Mouse (Mus musculus): ENCODE measurements around the gene Ift57. TPM values are rescaled to one million over a fixed set of nuclear protein-coding genes. Genes with fewer than 3 reads are reported as not detected.

Gene Ift57
- total RNA-seq (2021): 10 to 100 TPM; 53.4 to 54.0 TPM
- long read RNA-seq, experiment 1, transcript Ift57-201 (11 exons, 2,601 nt): major isoform, 75 of 90 reads
- long read RNA-seq, experiment 1, partial matches to known transcripts: 7 of 90 reads
- long read RNA-seq, experiment 1, other reads (novel, unspliced or antisense): 7 of 90 reads
- long read RNA-seq, experiment 2, transcript Ift57-201 (11 exons, 2,601 nt): major isoform, 49 of 58 reads
- long read RNA-seq, experiment 2, partial matches to known transcripts: 4 of 58 reads
- long read RNA-seq, experiment 2, other reads (novel, unspliced or antisense): 5 of 58 reads

DNA sequence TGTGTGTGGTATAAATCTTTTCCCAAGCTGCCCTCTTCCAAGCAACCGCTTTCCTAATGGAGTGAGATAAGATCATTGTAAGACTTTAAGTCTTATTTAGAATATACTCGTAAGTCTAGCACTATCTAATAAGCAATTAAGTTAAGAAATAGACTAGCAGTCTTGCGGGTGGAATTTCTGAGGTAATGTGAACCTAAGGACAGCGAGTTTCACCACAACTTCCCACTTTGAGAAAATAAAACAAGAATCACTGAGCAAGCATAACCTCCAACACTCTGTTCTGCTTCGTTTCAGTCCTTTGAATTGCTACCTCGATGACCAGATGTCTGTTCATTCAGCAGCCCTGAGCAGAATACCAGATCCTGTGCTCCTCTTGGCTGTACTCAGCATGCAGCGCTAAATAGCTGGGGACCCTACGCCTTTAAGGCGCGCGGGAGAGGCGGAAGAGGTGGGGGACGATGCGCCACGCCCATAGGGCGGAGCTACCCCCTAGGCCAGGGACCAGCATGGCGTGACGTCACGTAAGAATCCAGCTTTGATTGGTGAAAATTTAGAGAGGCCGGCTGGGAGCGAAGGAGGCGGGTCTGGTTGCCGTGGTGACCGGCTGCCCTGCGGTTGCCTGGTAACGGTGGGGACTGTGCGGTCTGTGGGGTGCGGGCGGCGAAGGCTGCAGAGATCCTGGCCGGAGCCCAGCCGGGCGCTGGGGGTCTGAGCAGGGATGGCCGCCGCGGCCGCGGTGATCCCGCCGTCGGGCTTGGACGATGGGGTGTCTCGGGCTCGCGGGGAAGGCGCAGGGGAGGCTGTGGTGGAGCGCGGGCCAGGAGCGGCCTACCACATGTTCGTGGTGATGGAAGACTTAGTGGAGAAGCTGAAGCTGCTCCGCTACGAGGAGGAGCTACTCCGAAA, at the start of gene Ift57:
Gene Ift57 (plus strand): TSS at position 614 of the 906 bp plus-strand sequence.
- DNase-seq (ENCODE audit: low spot score in 2 of 2): peak; percentile 99

DNA sequence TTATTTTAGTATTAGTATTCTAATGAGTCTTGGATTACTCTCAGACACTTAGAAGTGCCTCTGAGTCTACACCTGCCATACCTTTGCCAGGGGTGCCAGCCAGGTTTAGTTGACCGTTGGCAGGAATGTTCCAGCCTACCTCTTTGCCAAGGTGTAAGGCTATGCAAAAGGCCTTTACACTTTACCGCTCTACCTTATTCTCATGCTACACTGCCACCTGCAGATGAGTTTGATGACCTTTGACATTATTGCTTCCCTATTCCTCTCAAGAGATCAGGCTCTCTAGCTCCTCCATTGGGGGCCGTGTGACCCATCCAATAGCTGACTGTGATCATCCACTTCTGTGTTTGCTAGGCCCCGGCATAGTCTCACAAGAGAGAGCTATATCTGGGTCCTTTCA, 41.9 kb upstream of the Ift57 start:
- DNase-seq (ENCODE audit: low spot score in 2 of 2): no peak

DNA sequence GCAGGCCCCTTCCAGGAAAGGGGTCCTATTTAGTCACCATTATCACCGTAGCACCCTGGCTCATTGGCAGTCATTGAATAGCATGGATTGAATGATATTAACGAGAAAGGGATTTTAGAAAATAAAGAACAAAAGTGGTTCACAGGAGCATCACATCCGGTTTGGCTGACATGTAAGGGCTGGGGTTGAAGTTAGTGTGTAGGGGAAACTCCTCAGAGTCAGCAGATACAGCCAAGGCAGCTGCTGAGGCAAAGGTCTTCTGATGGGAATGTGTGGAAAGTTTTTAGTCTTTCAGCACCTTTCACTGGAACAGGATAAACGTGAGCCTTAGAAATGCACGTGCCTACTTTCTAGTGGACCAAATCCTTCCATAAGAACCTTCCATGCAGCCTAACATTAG, 41.0 kb upstream of the Ift57 start:
- DNase-seq (ENCODE audit: low spot score in 2 of 2): no peak

DNA sequence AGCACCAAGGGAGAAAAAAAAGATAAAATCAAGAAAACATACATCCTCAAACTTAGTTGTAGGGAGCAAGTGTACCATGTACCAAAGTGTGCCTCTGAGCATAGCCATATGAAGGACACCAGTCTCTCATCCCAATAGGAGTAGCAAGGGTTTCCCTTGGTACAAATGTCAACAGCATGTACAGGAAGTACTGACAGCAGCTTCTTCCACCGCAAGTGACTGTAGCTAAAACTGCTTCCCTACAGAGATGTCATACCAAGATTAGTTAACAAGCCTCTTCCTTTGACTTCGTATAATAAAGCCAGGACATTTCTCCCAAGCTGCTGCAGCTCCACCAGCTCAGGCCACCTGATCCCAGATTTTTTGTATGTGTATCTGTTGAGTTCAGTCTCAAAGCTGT, 39.9 kb upstream of the Ift57 start:
- no peak for DNase-seq (ENCODE audit: low spot score in 2 of 2)

DNA sequence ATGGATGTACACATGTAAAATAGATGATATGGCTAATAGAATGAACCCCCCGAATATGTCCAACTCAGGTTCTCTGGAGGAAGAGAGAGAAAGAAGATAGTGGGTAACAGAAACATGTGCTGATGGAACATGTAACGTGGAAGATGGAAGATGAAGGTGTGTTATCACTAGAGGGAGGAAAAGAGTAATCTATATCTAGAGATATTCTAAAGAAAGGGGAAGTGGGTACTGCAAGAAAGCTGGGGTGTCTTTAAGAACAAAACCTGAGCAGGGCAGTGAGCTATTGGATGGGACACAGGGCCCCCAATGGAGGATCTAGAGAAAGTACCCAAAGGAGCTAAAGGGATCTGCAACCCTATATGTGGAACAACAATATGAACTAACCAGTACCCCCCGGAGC, 38.9 kb upstream of the Ift57 start:
- no peak for DNase-seq (ENCODE audit: low spot score in 2 of 2)

DNA sequence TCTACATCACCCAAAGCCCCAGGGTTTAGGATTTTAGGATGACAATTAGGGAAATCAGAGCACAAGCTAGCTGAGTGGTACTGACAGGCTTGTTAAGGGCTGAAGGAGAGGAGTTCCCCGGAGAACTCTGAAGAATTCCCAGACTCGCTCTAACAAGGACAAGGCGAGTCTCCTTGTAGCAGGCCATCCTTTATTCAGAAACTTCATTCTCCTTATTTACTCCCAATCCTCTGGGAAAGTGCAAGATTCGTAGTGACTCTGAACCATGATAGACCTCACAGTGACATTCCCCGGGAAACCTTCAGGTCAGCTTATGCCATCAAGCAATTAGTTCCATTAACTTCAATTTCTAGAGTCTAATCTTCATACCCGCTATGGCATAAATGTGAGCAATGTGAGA, 36.8 kb upstream of the Ift57 start:
- no peak for DNase-seq (ENCODE audit: low spot score in 2 of 2)

DNA sequence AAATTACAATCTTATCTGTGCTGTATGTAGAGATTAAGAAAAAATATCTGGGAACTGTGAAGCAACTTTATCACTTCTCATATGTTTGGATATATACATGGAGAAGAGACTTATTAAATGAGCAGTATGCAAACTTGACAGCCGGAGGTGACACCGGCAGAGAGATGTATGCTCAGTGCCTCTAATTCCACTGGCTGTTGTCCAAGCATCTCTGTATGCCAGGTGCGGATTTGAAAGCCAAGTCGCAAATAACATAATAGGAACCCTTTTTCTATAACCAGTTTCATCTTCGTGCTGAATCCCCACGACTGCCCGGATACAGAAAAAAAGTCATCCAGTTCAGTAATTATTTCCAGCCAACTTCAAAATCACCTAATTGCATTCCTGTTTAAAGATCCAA, 34.4 kb upstream of the Ift57 start:
- DNase-seq (ENCODE audit: low spot score in 2 of 2): no peak

DNA sequence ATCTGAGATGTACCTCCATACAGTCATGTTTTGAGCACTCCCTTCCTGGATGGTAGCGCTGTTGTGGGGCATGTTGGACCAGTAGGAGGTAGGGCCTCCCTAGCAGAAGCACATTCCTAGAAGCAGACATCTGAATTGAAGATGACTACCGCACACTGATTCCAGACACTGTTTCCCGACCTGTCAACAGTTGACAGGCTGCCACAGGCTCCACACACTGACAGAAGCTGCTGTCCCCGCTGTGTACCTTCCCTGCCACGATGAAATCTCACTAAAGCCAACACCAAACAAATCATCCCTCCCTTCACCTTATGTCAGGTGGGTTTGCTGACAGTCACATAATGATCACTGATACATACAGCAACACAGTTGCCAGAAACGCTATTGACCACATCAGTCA, 19.4 kb upstream of the Ift57 start:
- no peak for DNase-seq (ENCODE audit: low spot score in 2 of 2)

DNA sequence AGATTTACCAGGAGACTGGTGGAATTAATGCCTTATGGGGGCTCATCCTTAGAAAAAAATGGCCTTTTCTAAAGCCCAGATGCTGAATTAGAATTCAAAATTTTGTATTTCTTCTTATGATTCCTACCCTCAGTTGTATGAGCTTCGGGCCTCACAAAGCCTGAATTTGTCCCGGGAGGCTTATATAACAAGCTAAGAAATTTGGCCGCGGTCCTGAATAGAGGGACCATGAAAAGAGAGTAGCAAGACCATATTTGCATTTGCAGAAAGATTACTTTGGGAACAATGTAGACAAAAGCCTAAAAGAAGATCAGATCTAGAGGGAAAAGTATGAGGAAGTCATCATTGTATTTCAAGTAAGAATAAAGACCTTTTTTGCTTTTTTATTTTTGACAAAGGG, 14.1 kb upstream of the Ift57 start:
- DNase-seq (ENCODE audit: low spot score in 2 of 2): no peak

DNA sequence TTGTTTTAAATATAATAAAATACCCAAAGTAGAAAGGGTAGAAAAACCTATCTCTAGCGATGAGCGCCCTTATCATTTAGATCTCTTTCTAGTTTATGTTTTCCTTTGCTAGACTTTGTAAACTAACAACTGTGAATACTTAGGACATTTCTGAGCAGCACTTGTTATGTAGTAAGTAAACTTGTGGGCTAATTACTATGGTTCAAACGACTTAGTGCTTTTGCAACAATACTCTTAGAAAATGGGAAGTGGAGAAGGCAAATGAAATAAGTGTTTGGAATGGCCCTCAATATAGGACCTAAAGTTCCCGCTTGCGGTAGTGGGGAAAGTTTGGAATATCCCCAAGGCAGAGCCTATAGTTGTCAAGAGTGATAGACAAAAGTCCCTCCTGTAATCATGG, 788 bp downstream of the Ift57 start:
- no peak for DNase-seq (ENCODE audit: low spot score in 2 of 2)

DNA sequence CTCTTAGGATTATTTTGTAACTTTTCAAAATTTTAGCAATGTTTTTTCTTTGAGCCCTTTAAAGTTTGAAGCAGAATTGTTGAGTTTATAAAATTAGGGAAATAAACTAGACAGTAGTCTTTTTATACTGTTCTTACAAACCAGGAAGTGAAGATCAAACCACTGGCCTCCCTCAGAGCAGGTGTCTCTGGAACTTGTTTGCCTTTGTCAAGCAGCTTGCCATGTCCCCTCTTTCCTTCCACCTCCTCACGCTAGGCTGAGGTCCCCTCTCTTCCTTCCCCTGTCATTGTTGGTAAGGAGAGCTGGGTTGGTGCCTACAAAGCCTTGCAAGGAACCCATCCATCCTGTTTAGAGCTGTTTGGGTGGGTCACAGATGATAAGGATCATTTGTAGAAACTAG, 9.0 kb downstream of the Ift57 start:
- no peak for DNase-seq (ENCODE audit: low spot score in 2 of 2)

DNA sequence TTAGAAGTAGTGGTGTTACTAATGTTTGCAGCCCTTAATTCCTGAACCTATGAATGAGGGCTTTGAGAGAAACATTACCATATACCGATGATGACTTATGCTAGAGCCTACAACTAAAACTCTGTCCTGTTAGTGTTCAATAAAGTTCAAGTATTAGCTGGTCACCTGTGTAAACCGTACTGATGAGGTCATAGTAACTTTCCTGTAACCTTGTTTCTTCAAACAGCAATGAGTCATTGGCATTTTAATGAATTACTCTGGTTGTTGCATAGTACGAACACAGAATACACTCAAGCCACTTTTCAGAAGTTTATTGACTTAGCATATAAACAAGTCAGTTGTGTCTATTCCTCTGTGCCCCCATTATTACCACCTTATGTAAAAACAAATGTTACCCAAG, 11.2 kb downstream of the Ift57 start:
- no peak for DNase-seq (ENCODE audit: low spot score in 2 of 2)

DNA sequence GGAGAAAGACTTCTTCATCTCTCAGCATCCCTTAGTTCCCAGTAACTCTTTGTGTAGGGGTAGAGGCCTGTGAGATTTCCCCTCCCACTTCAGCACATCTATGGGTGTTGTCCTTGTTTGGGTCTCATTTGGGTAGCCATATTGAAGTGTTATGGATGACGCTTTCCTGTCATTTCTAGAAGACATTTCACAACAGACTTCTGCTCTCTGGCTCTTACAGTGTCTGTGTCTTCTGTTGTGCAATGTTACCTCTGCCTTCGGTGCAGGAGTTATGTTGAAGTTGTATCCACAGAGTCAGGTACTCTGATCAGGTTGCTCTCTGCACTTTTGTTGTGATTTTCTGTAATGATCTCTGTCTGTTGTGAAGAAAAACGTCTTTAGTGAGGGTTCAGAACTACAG, 14.3 kb downstream of the Ift57 start:
- no peak for DNase-seq (ENCODE audit: low spot score in 2 of 2)

DNA sequence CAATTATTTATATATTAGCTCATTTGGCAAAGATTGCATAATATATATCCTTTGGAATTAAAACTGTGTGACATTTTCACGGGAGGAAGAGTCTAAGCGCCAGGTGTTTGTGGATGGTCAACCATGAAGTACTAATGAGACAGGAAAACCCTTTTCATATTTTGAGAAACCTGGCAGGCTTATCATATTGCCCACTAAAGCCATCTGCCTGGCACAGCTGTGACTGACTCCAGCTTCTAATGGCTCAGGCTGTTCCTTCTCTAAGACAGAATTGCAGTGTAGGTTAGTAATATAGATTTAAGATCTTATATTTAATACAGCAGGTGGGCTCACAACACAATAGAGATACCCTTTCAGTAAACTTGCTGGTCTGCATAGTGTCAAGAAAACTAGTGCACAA, 21.6 kb downstream of the Ift57 start:
- DNase-seq (ENCODE audit: low spot score in 2 of 2): no peak

DNA sequence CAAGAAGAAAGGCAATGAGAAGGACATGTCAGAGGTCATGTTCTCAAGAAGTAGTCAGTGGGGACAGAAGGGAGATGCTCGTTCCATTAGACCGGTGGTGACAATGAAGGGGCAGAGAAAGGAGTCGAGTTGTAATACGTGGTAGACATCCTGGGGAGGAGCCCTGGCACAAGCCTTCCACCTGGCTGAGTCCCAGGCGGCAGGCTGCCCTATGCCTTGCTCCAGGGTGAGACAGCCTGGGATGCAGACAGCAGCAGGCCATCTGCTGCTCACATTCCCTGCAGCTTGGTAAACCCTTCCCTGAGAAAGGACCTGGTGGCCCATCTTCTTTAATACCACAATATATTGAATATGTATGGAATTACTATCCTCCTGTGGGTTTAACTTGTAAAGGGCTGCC, 22.6 kb downstream of the Ift57 start:
- DNase-seq (ENCODE audit: low spot score in 2 of 2): no peak

DNA sequence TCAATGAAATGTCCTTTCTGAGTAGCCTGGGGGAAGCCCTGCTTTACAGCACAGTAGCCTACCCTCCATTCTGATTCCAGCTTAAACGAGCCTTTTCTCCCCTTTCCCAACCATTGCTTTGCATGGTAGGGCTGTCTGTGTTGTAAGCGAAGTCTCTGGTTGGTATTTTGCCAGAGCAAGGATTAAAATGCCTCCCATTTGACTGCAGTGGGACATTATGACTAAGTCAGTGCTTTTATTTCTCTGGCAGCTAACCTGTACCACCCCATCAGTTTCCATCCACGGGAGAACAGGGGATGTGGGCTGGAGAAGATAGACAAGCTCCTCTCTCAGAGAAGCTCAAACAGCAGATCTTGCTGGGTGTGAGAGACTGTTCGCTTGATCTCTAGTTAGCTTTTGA, 24.2 kb downstream of the Ift57 start:
- peak in 1 of 2 experiments; percentile 23 for DNase-seq (ENCODE audit: low spot score in 2 of 2)

DNA sequence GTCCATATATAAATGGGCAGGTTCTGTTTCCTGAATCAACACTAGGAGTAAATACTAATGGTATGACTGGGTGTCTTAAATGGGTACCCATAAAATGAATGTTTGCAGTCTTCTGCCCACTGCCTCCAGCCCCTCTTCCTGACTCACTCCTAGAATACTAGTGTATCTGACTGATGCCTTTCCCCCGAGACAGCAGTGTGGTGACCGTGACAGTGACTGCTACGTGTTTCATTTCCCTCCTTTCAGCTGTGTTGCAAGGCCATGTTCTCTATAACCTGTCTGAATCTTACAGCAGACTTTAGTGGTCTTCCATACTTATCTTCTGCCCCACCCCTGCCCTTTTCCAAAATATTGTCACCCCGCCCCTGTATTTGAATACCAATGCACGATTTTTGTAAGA, 25.2 kb downstream of the Ift57 start:
- no peak for DNase-seq (ENCODE audit: low spot score in 2 of 2)

DNA sequence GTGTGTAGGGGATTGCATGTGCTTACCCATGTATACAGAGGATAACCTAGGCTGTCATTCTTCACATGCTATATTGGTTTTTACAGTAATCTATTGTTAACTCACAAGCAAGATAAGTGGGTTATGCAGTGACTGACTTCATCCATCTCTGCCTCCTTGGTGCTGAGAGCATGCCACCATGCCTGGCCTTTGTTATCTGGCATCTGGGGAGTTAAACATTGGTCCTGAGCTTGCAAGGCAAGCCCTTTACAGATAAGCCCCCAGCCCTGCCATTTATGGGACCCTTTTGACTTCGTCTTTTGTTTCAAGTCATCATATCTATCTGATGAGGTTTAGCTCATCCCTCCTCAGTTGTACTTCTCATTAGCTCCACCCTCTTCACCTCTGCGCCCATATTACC, 25.9 kb downstream of the Ift57 start:
- DNase-seq (ENCODE audit: low spot score in 2 of 2): no peak

DNA sequence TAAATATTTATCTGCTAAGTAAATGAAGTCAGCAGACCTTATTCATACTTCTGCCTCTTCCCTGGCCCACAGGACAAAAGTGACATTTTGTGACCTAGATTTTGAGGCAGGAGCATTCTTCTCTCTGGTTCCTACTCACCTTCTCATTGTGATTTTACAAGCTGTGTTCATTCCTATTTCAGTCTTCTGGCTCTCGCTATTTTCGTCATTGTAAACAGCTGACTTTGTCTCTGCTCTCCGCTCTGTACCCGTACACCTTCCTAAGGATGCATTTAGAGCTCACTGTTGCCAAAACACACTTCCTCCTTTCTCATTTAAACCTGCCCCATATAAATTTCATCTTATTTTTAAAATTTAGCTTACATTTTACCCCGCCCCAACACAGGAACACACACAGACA, 26.4 kb downstream of the Ift57 start:
- DNase-seq (ENCODE audit: low spot score in 2 of 2): no peak

DNA sequence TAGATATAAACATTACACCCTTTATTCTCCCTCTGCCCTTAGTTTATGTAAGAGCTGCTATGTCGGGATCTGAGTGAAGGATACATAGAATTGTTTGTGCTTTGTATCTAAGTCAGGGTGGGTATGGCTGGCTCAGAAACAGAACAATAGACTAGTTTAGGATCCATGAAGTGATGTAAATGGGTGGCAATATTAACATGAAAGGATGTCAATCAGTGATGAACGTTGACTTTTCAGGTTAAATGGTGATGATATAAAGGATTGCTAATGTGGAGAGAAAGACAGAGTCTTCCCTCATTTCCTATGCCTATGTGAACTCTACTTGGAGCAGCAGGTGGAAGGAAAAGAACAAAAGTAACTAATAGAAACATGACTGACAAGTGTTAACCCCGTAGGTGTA, 27.2 kb downstream of the Ift57 start:
- DNase-seq (ENCODE audit: low spot score in 2 of 2): no peak

DNA sequence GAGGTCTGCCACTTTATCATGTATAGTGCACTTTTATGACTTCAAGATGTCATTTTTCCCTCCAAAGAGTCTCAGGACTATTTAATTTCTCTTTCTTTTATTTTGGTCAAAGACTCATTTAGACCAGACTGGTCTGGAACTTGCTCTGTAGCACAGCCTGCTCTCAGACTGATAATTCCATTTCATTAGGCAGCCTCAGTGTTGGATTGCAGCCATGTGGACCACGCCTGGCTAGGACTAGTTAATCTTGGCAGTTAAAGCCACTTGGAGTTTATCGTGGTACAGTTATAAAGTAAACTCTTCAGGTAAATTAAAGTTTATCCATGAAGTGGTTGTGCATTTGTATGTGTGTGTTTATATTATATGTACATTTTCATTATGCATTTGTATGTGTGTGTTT, 27.7 kb downstream of the Ift57 start:
- DNase-seq (ENCODE audit: low spot score in 2 of 2): no peak

DNA sequence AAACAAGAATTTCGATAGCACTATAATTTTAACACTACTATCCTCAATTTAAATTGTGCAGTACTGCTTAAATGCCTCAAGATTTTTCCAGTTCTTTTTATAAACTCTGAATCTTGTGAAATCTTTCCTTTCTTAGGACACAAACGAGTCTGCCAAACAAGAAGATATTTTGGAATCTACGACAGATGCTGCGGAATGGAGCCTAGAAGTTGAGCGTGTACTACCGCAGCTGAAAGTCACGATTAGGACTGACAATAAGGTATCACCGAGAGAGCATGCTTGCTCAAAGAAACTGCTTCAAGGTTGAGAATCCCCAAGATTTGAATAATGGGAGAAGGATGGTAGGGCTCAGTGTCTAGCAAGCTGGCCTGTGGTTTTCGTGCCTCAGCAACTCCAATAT, 37.5 kb downstream of the Ift57 start:
- peak; percentile 60 to 62 for DNase-seq (ENCODE audit: low spot score in 2 of 2)

DNA sequence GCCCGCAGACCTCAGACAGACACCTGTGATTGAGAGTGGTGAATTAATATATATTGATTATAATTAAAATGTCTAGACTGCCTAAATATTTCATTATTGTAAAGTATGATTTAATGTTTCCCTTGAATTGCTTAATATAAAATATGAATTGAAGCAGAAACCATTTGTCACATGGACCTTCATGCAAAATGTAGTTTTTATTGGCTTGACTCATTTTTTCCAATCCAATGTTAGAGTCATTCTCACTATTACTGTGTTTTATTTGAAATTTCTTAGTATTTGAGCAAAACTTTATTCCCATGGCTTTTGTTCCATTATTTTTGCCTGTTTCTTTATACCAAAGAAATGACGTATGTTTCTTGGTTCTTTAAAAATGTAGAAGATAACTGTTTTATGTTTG, 48.3 kb downstream of the Ift57 start:
- DNase-seq (ENCODE audit: low spot score in 2 of 2): no peak

Data from left cerebral cortex, adult 18-20 months (tissue).